Mouse (Mus musculus) G1E-ER4 (cell line): ENCODE data around the gene Dtd1. TPM values are rescaled to one million over a fixed set of nuclear protein-coding genes. Genes with fewer than 3 reads are reported as not detected.

Source experiments
- GATA1 ChIP-seq: IDR thresholded peaks from one replicate; pipeline ENCODE4 v1.8.0; 2012; ENCODE audit warnings: low read length, inconsistent platforms
- polyA plus RNA-seq: library from polyadenylated mRNA; stranded (reverse); fragments of >175 nt; gene quantifications from 2 replicates; pipeline ENCODE4 v1.2.3, GENCODE M21; 2012

Dtd1 gene
- polyA plus RNA-seq, 1 experiment = 15.0 TPM

DNA sequence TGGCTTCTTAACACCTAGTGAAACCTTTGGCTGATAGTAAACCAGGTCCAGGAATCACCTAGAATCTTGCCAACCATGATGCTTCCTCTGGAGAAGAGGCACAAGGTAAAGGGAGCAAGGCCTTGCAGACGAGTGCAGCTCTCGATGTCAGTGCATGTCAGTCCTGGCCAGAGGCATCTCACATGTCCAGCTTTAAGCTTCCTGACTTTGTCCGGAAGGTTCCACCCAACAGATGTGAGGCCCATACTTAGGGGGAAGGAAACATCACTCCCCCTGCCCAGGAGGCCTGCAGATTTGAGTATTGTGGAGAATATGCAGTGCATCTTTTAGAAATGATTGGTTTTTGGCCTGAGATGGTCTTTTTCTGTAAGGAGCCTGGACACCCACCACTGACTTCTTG, 127.4 kb downstream of the Dtd1 start:
- TF ChIP-seq GATA1 = no peak

DNA sequence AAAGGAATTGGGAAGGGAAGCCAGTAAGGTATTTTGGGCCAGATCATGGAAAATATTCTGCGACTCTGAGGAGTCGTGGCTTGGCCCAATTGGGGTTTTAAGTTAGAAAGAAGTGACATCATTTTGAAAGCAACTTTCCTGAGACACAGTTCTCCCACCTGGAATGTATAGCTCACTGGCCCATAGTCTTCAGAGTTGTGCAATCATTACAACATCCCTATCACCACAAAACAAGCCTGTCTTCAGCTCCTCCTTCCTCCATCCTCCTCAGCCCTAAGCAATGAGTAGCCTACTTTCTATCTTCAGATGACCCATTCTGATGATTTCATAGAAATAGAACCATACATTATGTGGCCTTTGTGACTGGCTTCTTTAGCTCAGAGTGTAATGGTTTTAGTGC, 130.1 kb downstream of the Dtd1 start:
- TF ChIP-seq GATA1 = no peak

DNA sequence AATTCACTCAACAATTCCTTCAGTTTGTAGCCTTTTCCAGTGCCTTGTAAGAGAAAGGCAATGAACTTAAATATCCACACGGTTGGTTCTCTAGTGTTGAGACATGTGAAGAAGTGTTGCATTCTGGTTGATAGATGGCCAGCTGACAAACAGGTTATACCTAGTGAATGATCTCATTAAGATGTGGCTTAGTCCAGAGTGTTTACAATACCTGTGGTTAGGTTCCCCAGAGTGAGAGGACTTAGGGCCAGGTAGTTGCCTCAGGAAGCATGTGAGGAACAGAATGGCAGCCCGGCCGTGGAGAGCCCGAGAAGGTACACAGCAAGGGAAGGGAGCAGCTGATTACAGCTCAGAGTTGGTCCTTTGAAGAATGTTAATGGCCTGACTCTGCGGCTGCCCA, 138.5 kb downstream of the Dtd1 start:
- no peak for TF ChIP-seq GATA1

DNA sequence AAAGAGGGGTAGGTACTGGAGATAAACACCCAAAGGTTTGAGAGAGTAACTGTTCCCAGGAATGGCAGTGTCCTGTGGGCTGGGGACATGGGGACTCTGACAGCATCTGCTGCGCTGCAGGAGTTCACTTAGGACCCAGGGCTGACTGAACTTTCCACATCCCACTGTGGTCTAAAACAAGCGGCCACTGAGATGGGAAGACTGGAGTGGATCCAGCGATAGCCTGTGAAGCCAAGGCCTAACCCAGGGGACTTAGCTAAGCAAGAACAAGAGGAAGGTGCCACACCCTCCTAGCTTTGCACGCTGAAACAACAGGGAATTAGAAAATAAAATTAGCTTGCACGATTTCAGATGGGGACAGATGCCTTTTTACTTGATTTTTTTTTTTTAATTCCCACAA, 138.9 kb downstream of the Dtd1 start:
- no peak for TF ChIP-seq GATA1

DNA sequence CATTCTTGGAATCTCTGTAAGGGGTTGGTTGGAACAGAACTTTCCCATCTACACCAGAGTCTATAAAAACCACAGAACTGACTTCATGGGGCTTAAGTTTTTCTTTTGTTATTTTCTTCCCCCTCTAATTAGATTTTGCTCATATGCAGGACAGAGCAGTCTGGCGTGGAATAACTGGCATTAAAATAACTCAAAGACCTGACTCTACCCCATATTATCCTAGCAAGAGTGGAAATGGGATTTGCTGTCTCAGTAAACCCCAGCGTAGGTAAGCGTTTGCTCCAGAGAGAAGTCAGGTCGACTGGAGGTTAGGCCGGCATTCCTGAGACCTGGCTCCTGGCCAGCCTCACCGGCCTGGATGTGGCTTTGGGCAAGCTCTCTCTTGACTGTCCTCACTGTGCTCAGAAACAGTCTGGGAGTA, 140.9 kb downstream of the Dtd1 start:
- no peak for TF ChIP-seq GATA1

DNA sequence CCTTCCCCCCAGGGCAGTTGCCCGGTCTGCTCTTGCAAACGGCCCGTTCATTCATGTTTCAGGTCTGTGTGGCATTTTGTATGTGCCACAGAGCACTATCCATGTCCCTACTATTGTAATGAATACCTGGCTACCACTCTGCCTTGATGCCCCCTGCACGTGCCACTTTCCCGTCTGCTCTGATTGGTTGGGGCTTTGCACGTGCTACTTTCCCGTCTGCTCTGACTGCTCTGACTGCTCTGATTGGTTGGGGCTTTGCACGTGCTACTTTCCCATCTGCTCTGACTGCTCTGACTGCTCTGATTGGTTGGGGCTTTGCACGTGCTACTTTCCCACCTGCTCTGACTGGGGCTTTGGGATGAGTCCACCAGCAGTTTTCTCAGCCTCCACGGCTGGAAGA, 142.3 kb downstream of the Dtd1 start:
- no peak for TF ChIP-seq GATA1

DNA sequence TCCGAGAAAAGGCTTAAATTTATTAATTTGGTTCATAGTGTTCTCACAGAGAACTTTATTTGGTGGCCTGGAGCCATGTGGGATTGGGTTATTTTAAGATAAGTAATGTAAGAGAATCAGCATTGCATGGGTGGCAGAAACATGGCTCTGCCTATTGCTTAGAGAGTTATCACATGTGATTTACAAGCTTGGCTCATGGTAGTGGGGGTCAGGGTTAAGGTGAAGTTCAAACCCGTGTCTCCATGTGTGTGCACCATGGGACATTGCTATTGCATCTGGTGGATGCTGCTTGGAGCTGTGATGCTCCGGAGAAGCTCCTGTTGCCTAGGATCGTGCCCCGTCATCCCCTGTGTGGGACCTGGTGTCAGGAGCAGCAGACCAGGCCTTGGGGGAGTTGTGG, 143.6 kb downstream of the Dtd1 start:
- no peak for TF ChIP-seq GATA1

DNA sequence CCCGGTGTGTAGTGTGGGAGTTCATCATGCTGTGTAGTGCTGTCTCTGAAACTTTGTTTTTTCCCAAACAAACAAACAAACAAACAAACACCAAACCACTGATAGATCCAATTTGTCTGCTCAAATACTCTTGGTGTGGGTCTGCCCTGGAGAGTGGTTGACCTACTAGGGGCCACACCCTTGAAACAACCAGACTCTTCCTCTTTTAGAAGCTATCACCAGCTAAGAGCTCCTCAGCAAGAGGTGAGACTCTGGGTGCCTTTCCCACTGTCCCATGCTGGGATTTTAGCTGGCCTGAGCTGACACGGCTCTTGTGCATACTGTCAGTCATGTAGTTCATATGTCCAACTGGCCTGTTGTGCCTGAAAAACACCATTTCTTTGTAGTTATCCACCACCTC, 145.6 kb downstream of the Dtd1 start:
- TF ChIP-seq GATA1 = no peak

DNA sequence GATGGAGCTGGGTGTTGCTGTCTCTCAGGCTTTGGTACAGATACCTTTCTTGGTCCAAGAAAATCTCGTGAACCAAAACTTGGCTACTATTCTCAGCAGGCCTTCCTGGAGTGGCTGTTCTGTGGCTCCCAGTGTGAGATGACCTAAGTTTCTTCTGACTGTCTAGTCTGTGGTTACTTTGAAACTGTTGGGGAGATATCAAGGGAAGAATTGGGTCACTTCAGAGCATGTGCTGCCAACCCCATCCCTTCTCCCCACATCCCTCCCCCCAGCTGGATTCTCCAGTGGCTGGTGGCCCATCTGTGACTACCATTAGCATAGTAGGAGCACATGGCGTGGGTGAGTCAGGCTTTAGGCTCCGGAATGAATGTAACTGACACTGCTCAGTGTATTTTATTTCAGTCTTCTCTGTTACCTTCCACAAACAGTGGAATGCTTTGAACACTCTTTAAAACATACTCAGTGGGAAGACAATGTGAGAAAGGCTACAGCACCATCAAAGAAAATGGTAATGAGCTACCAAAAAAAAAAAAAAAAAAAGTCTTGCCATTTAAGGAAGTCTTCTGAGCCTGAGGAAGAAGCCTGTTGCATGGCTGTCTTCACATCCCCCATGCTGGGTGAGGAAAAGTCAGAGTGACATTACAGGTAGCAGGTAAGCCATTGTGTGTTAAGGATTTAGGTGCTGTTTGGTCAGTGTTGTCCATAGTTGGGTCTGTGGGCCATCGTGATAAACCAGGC, 146.5 kb downstream of the Dtd1 start:
- TF ChIP-seq GATA1 = no peak

DNA sequence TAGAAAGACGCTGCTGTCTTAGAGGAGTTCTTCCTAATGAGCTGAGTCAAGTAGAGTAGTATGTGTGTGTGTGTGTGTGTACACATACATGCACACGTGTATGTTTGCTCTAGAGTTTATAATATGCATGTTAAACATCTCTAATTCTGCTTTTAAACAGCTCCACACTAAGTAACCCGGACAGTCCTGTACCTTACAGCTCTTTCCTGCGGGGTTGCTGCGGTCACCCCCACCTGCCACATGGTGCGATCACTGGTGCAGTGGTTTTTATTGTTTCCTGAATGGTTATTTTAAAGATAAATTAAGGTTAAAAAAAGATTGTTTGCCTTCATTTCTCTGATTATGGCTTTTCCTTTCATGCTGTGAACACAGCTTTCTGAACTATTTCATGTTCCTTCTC, 153.9 kb downstream of the Dtd1 start:
- no peak for TF ChIP-seq GATA1

DNA sequence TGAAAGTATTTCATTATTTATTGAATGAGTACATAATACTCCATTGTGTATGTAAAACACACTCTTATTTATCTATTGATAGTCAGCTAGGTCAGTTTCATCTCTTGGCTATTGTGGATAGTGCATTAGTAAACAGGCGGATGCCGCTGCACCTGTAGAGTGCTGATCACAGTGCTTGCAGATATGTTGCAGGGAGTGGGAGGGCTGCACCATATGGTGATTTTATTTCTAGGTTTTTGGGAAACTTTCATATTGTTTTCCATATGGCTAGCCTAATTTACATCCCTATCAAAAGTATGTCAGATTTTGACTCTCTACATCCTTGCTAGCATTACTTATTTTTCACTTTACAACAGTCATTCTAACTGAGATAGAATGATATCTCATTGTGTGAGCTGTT, 155.3 kb downstream of the Dtd1 start:
- no peak for TF ChIP-seq GATA1

DNA sequence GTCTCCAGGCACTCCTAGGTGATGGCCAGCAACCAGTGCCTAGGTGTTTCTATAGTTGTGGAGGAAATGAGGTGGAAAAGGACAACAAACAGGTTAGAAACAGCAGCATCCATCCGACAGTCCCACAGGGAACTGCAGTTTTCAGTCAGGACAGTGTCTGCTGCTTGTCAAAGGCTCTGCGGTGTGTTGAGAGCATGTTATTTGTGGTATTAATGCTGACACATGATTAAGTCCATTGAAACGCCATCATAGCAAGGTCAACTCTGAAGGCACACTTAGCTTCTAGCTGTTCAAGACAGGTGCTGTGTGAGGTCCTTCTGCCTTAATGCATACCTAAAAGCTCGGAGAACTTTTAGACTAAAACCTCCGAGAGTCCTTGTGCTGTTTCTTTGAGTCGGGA, 161.0 kb downstream of the Dtd1 start:
- TF ChIP-seq GATA1 = no peak

DNA sequence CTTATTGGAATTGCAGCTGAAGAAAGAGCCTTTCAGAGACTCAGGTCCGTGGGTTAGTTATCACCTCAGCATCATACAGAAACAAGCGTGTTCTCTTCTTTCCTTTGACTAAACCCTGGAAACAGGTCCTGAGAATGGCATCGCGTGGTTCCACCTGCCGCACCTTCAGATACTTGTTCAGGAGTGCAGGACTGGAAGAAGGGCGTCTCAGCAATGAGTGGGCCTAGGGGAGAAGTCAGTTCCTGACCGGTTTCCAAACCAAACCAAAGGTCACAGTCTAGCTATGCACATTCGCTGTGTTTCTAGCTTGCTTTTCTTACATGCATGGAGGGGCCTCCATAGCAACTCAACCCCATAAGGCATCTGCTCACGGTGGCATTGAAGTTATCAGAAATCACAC, 164.0 kb downstream of the Dtd1 start:
- no peak for TF ChIP-seq GATA1

DNA sequence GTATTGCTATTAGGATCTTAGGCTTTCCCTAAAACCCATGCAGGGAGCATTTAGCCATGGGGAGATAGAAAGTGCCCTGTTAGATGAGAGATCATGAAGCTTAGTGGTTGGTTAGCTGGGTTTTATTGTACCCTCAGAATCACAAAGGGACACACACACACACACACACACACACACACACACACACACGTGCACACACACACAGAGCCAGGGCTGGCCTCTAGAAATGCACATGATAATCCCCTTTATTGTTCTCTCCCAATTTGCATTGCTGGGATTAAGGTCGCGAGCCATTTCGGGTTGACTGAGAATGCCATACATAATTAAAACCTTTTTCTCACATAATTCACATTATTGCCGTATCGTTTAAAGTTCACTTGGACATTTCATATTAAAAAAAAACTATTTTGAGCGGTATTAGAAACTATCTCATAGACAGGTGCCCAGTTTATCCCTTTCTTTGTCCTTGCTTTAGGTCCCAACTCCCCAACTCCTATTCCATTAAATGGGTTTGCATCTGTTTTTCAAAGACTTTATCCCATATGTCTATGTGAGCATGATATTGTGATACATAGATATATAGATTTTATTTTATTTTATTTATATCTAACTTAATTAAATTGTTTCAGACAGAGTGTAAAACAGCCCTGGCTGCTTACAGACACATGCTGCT, 164.6 kb downstream of the Dtd1 start:
- no peak for TF ChIP-seq GATA1

DNA sequence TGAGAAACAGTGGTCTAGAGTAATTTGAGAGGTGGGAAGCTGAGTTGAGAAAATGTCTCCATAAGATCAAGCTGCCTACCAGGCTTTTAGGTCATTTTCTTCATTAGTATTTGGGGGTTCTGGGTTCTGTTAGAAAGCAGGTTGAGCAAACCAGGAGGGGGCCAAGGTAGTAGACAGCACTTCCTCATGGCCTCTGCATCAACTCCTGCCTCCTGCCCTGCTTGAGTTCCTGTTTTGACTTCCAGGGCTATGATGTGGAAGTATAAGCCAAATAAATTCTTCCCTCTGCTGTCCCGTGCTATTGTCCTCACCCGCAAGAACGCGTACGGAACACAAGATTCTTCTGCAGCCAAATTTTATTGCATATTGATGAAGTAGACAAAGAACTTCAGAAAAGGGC, 165.5 kb downstream of the Dtd1 start:
- TF ChIP-seq GATA1 = no peak

DNA sequence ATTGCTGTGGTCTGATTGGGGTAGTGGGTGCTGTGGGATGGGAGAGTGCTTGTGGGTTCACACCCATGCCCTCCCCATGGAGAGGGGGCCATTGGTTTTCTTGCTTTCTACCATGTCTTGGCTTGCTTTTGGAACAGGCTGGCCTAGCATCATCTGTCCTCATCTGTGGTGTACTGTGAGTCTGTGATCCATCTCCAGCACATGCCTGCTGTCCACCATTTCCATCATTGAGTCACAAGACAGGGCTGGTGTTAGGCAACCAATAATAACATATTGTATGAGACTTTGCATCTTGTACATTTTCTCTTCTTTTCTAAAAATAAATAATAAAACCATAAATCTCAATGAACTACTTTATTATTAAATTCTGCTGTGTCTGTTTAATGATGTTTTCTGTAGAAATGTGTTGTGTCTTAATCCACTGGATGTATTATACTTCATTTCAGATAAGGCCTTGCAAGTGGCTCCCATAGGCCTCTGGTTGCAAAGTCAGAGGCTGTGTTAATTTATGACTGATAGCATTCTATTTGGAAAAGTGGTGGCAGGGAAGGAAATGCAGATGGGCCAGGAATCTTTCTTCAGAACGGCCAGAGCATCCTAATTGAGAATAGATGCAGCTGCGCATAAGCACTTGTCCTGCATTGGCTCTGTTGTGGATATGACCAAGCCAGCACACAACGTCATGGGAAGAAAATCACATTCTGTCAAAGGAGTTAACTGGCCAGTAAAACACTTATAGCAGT, 168.8 kb downstream of the Dtd1 start:
- no peak for TF ChIP-seq GATA1

DNA sequence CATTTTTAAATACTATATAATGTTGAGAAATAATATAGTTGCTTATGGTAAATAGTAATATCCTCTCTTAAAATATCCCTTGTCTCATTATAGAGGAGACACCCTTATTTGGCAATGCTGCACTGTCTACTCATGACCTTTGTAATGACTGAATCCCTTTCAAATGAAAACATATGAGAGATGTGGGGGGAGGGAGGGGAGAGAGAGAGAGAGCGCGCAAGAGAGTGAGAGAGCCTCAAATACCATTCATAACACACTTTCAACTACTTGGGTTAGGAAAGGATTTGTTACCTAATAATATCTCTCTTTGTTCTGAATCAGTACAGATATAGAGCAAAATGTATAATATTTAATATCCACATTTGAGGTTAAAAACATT, 169.4 kb downstream of the Dtd1 start:
- no peak for TF ChIP-seq GATA1
